Mouse (Mus musculus) testis, adult 10 weeks (tissue): ENCODE data around the gene Rab23. TPM values are rescaled to one million over a fixed set of nuclear protein-coding genes. Genes with fewer than 3 reads are reported as not detected.

Source experiments
- polyA plus RNA-seq: library from polyadenylated mRNA; stranded (reverse); fragments of 350-450 nt; fragmentation: Illumina TruSeq; extraction: RNeasy Lipid Tissue Mini Kit (QIAGEN cat#74804); gene quantifications from one replicate; pipeline ENCODE4 v1.2.3, GENCODE M21; 2014; ENCODE audit warnings: low read depth, low replicate concordance

Rab23 gene
- 30.2 TPM for polyA plus RNA-seq

DNA sequence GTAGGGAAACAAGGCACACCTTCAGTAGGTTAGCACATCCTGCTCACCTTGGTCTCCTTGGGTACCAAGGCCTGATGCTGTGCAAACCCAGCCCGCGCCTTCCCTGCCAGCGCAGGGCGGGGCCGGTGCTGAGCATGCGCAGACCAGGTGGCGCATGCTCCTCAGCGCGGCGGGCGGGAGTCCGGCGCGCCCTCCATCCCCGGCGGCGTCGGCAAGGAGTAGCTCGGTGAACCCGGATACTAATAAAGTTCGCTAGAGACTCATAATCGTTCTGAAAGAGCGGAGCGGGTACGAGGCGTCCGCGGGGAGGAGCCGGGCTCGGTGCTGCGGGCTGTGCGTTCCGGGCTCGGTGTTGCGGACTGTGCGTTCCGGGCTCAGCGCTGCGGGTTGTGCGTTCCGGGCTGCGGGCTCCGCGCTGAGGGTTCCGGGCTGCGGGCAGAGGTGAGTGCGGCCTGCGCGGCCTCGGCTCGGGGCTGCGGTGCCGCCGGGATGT is at the start of gene Rab23:
TSS of gene Rab23 (plus strand) at position 155 of the 493 bp plus-strand sequence.

DNA sequence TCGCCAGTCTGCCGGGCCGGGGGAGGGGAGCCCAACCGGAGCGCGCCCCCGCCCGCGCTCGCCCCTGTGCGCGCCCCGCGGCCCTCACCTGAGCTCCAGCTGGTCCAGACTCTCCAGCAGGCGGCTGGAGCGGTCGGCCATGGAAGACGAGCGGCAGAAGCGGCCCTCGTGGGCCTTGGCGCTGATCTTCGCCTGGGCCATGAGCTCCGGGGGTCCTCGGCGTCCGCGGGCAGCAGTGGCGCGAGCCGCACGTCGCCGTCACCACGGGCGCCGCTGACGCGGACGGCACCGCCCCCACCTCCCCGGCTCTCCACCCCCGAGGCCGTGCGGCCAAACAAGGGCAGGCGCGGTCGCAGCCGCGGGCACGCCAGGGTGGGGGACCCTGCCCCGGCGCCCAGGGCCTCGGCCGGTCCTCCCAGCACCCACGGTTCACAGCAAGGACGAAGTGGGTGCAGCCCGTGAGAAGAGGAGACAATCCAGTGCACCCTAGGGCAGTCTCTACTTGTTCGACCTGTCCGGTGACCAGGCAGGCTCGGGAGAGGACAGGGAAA is 37.9 kb downstream of the Rab23 start, which contains the start of gene Bag2:
TSS of gene Bag2 (minus strand) at position 305 of the 551 bp plus-strand sequence.

Other genes starting within 250 kb of the Rab23 start
- gene Prim2, start 50.1 kb upstream of the Rab23 start, polyA plus RNA-seq: 29.9 TPM
- 12.4 TPM for gene Bag2, start 37.9 kb downstream of the Rab23 start, polyA plus RNA-seq
- gene Zfp451, start 94.7 kb downstream of the Rab23 start, polyA plus RNA-seq: 1,250 TPM
- gene Bend6, start 187.9 kb downstream of the Rab23 start, polyA plus RNA-seq: 5.2 TPM
- 24.6 TPM for gene Dst, start 188.3 kb downstream of the Rab23 start, polyA plus RNA-seq